Mouse (Mus musculus): ENCODE measurements around the gene Aida. TPM values are rescaled to one million over a fixed set of nuclear protein-coding genes. Genes with fewer than 3 reads are reported as not detected.
"Not testable (repeated sequence)": the region's sequence is repeated elsewhere in the genome, so short reads cannot be mapped to it uniquely, and the experiment has no call there.

Gene Aida
- polyA plus RNA-seq, 1 experiment from 2014 or later: 41.1 TPM

DNA sequence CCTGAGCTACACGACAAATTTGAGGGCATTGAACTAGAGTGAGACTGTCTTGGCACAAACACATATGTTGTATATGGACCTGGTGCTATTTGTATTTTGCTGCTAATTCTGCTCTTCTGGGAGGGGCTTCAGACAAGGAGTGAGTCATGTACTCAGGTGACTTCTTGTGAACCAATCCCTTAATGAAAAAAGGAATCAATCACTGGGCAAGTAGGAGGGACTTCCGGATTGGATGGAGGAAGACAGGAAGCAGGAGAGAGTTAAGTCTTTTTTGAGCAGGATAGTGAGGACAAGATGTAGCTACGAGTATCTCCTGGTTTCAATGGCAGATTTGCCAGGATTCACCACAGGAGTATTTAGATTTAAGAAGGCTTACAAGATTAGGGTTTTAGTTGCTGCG lies 6.8 kb upstream of the Aida start:
- DNase-seq (ENCODE audit: low spot score): no peak
- Histone ChIP-seq H3K4me3 (no peak overlapping the region), H3K27ac (no peak overlapping the region), H3K9me3 (no peaks in the 10 kb centered on the region), H3K36me3 (peaks cover 92% of the 10 kb centered on the region), H3K27me3 (ENCODE audit: insufficient read depth, poor library complexity, severe bottlenecking) (no peaks in the 10 kb centered on the region), H3K4me1 (no peaks in the 10 kb centered on the region)
- WGBS: 92% methylated on average over 4 of the region's 4 CpGs

DNA sequence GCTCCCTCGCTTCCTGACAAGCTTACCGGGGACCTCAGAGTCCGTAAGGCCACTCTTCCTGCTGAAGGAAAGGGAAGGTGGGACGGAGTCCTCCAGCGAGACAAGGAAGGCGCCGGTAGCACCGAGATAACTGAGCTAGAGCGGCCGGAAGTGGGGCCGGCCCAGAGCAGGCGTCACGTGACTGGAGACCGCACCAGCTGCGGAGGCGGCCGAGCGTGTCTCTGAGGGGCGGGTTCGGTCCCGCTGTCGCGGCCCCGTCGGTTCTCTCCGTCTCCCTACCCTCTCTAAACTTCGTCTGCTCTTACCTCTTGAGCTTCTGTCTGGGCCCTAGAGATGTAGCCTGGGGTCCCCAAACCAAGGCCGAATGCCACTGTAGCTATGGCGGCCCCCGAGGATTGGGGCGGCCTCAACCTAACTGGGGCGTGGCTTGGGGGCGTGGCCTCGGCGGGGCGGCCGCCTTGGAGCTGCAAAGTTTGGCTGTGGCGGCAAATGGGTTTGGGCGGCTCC lies 540 bp downstream of the Aida start, which contains the start of gene Brox:
Gene Brox, minus strand, starts transcription at position 393 of the 507 bp plus-strand sequence.
- peak within 1 kb of the TSS; percentile 66 for H3K4me3 ChIP-seq
- peaks cover 22% of the 10 kb centered on the region for H3K36me3 ChIP-seq
- no peaks in the 10 kb centered on the region for H3K4me1 ChIP-seq
- H3K27ac ChIP-seq: peak within 1 kb of the TSS; percentile 85
- peak; percentile 95 for DNase-seq (ENCODE audit: low spot score)
- under 1% methylated on average over 39 of the region's 39 CpGs for WGBS
- H3K27me3 ChIP-seq (ENCODE audit: insufficient read depth, poor library complexity, severe bottlenecking): no peaks in the 10 kb centered on the region
- no peaks in the 10 kb centered on the region for H3K9me3 ChIP-seq

DNA sequence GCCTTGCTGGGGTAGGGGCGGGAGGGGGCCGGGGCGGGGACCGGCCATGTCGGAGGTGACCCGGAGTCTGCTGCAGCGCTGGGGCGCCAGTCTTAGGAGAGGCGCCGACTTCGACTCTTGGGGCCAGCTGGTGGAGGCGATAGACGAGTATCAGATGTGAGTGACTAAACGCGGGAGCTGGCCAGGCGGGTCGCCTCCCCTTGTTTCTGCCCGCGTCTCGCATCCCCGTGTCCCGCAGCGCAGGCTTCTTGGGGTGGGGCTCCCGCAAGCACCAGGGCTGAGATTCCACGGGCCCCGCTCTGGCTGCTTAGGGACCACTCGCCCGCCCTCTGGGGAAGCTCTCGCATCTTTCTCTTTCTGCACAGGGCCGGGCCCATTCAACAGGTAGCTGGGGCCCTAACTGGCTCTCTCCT lies 1.1 kb downstream of the Aida start:
- WGBS: under 1% methylated on average over 30 of the region's 30 CpGs
- DNase-seq (ENCODE audit: low spot score): peak; percentile 88
- Histone ChIP-seq H3K4me1 (no peaks in the 10 kb centered on the region), H3K4me3 (peak overlapping the region; percentile 66), H3K27me3 (ENCODE audit: insufficient read depth, poor library complexity, severe bottlenecking) (no peaks in the 10 kb centered on the region), H3K36me3 (peaks cover 16% of the 10 kb centered on the region), H3K27ac (peak overlapping the region; percentile 85), H3K9me3 (no peaks in the 10 kb centered on the region)

DNA sequence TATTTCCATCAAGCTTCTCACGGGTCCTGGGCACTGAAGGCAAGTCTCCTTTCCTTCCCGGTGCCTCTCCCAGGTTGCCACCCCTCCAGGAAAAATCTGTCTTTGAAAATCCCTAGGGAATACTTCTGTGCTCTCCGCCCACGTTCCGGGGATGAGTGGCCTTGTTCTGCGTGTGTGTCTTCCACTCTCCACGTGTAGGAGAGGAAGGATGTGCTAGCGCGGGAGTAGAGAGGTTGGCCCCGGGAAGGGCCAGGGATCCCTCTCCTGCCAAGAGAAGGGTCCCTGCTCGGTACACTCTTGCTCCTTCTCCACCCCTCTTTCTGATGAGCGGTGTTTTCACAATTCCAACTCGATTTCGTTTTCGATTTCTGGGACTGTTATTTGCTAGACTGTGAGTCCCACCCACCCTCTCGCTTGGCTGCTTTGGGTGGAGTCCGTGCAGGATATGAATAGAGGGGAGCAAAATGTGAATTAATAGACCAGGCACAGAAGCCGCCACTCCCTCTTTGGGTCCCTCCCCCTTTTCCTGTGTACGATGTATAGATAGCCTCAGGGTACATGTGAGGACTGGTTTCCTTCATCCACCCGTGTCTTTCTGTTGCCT lies 1.6 kb downstream of the Aida start:
- Histone ChIP-seq H3K27ac (peak overlapping the region; percentile 85), H3K36me3 (peaks cover 11% of the 10 kb centered on the region), H3K27me3 (ENCODE audit: insufficient read depth, poor library complexity, severe bottlenecking) (no peaks in the 10 kb centered on the region), H3K9me3 (no peaks in the 10 kb centered on the region), H3K4me3 (peak overlapping the region; percentile 66), H3K4me1 (no peaks in the 10 kb centered on the region)
- peak; percentile 80 for DNase-seq (ENCODE audit: low spot score)
- WGBS: under 1% methylated on average over 20 of the region's 20 CpGs

DNA sequence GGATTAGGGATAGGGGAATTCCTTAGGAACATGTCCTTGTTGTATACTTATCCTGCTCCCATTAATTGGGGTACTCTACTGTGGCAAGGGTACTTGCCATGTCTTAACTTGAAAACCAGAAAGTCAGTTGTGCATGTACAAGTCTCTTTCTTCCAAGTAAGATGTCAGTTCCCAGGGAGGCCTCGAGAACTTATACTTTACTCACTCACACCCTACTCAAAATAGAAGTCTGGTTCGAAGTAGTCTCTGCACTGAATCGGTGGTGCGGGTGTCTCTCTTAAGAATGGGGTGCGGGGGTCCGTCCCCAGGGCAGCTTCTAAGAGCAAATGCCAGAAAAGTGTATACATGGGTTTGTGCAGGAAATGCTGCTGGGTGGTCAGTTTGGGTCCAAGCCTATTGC lies 2.8 kb downstream of the Aida start:
- no peaks in the 10 kb centered on the region for H3K4me1 ChIP-seq
- no peak overlapping the region for H3K4me3 ChIP-seq
- no peaks in the 10 kb centered on the region for H3K36me3 ChIP-seq
- no peaks in the 10 kb centered on the region for H3K9me3 ChIP-seq
- WGBS: 86% methylated on average over 6 of the region's 6 CpGs
- H3K27me3 ChIP-seq (ENCODE audit: insufficient read depth, poor library complexity, severe bottlenecking): no peaks in the 10 kb centered on the region
- H3K27ac ChIP-seq: no peak overlapping the region
- peak; percentile 100 for DNase-seq (ENCODE audit: low spot score)

DNA sequence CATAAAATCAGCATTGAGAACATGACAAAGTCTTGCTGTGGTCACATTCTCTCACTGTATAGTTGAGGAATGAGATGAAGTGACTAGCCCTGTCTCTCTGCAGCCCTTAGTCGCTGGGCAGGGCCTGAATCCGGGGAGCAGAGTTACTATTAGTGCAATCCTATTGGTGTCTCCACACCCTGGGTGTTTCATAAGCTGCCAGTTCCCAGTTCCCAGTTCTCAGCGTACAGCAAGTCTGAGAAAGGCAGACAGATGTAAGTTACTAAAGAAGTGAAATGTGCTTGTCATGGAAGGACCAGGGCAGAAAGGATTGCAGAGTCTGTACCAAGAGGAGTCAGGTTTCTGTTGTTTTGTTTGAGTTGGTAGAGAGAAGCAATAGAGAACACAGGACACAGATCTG lies 11.2 kb downstream of the Aida start:
- Histone ChIP-seq H3K36me3 (peaks cover 16% of the 10 kb centered on the region; the same call in 1 of the 2 replicates), H3K9me3 (no peaks in the 10 kb centered on the region)
- 80% methylated on average over 3 of the region's 3 CpGs for WGBS

DNA sequence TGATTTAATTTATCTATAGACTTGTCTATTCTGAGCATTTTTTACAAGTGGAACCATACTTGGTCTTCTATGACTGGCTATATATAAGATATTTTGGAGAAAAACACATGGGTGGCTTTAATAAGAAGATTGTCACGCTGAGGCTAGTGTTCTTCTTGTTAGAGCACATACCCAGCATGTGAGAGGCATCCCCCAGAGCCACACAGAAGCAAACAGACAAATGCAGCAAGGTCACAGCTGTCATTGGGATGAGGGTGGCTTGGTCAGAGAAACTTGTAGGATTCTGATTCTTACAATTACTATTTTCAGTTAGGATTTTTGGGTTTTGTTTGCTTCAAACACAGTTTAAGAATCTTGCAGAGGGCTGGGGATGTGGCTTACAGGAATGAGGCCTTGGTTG lies 12.1 kb downstream of the Aida start:
- DNase-seq (ENCODE audit: low spot score): no peak
- H3K9me3 ChIP-seq: no peaks in the 10 kb centered on the region
- WGBS: 91% methylated on average over 1 of the region's 1 CpGs
- no peaks in the 10 kb centered on the region for H3K27me3 ChIP-seq (ENCODE audit: insufficient read depth, poor library complexity, severe bottlenecking)
- H3K4me3 ChIP-seq: no peak overlapping the region
- H3K36me3 ChIP-seq: peaks cover 25% of the 10 kb centered on the region; the same call in 1 of the 2 replicates
- no peak overlapping the region for H3K27ac ChIP-seq
- H3K4me1 ChIP-seq: no peaks in the 10 kb centered on the region

More for the DNA sequence above, 11.2 kb downstream of the Aida start:
- H3K27ac ChIP-seq: no peak overlapping the region
- no peaks in the 10 kb centered on the region for H3K4me1 ChIP-seq
- H3K4me3 ChIP-seq: no peak overlapping the region
- no peaks in the 10 kb centered on the region for H3K27me3 ChIP-seq (ENCODE audit: insufficient read depth, poor library complexity, severe bottlenecking)
- no peak for DNase-seq (ENCODE audit: low spot score)

DNA sequence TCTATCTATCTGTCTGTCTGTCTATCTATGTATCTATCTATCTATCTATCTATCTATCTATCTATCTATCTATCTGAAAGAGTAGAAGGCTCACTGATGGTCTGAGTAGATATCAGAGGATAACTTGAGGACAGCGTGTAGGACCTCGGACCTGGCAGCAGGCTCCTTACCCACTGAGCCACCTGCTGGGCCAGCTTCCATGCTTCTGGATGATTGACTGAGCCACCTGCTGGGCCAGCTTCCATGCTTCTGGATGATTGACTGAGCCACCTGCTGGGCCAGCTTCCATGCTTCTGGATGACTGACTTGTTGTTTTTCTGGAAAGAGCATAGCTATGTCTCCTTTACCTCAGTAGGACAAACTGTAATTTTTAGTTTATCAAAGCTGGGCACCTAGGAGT lies 13.2 kb downstream of the Aida start:
- not testable (repeated sequence) for H3K27me3 ChIP-seq (ENCODE audit: insufficient read depth, poor library complexity, severe bottlenecking); H3K4me3 ChIP-seq; DNase-seq (ENCODE audit: low spot score); H3K9me3 ChIP-seq; H3K27ac ChIP-seq; H3K4me1 ChIP-seq
- 84% methylated on average over 2 of the region's 2 CpGs for WGBS
- peaks cover 36% of the 10 kb centered on the region for H3K36me3 ChIP-seq

DNA sequence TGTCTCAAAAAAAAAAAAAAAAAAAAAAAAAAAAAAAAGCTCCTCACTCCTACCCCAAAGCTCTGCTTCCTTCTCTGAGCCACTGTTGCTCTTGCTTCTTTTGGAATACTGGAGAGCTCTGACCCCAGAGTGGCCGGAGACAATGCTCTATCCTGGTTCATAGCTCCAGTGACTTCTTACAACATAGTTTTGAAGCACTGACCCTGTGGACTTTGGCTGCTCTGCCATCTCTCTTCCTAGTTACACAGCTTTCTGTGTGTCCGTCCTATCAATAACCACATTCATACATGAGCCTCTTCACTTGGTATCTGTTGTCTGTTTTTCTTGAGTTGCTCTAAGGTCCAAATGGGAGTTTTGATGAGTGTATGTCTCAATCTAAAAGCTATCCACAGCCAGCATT lies 15.7 kb downstream of the Aida start:
- no peak for DNase-seq (ENCODE audit: low spot score)
- Histone ChIP-seq H3K27ac (no peak overlapping the region), H3K4me3 (no peak overlapping the region), H3K4me1 (no peaks in the 10 kb centered on the region), H3K36me3 (peaks cover 56% of the 10 kb centered on the region), H3K9me3 (no peaks in the 10 kb centered on the region), H3K27me3 (ENCODE audit: insufficient read depth, poor library complexity, severe bottlenecking) (no peaks in the 10 kb centered on the region)
- 89% methylated on average over 2 of the region's 2 CpGs for WGBS

DNA sequence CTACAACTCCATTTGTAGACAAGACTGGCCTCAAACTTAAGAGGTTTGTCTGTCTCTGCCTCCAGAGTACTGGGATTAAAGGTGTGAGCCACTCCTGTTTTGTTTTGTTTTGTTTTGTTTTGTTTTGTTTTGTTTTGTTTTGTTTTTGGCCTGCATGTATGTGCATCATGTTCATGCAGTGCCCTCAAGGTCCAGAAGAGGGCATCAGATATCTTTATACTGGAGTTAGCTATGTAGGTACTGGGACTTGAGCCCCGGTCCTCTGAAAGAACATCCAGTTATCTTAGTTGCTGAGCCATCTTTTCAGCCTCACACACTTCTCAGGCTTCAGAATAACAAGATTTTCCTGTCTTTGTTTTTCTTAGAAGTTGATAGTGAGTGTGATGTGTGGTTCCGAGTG lies 19.4 kb downstream of the Aida start:
- Histone ChIP-seq H3K27me3 (ENCODE audit: insufficient read depth, poor library complexity, severe bottlenecking) (no peaks in the 10 kb centered on the region), H3K4me1 (no peaks in the 10 kb centered on the region), H3K4me3 (no peak overlapping the region), H3K36me3 (peaks cover 77% of the 10 kb centered on the region), H3K9me3 (no peaks in the 10 kb centered on the region), H3K27ac (no peak overlapping the region)
- no peak for DNase-seq (ENCODE audit: low spot score)
- 85% methylated on average over 2 of the region's 2 CpGs for WGBS

DNA sequence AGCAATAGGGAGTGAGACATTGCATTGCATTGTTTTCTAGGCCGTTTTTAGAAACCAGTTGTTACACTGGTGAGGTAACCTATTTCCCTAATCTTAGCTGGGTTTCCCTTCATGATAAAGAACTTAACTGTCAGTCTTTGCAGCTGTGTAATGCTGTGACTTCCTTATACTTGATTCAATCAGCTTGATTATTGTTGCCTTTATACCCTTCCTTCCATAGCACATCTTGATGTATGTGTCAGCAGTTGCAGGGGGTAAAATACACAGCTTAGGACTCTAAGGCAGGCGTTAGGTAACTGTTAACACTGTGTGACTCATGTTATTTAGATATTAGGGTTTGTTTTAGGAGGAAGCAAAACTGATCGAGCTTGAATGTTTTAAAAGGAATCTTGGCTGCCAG lies 24.3 kb downstream of the Aida start:
- no peaks in the 10 kb centered on the region for H3K4me1 ChIP-seq
- peaks cover 82% of the 10 kb centered on the region for H3K36me3 ChIP-seq
- no peak overlapping the region for H3K4me3 ChIP-seq
- H3K27me3 ChIP-seq (ENCODE audit: insufficient read depth, poor library complexity, severe bottlenecking): no peaks in the 10 kb centered on the region
- H3K27ac ChIP-seq: no peak overlapping the region
- no peaks in the 10 kb centered on the region for H3K9me3 ChIP-seq
- 67% methylated on average over 3 of the region's 3 CpGs for WGBS
- no peak for DNase-seq (ENCODE audit: low spot score)

DNA sequence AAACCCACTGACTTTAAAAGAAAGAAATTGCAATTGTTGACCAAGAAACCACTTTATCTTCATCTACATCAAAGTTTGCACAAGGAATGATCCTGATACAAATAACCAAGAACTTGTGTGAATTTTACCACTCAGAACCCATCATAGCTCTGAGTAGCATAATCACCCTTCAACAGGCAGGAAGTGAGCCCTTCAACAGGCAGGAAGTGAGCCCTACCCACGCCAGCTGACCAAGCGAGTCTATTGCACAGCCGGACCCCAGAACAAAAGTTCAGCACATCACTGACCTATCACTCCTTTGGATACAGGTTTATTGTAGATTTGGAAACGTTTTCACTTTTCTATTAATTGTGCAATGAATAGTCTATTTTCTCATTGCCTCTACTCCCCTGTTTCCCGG lies 26.1 kb downstream of the Aida start:
- H3K4me1 ChIP-seq: not testable (repeated sequence)
- WGBS: 81% methylated on average over 5 of the region's 5 CpGs
- H3K36me3 ChIP-seq: peaks cover 83% of the 10 kb centered on the region

DNA sequence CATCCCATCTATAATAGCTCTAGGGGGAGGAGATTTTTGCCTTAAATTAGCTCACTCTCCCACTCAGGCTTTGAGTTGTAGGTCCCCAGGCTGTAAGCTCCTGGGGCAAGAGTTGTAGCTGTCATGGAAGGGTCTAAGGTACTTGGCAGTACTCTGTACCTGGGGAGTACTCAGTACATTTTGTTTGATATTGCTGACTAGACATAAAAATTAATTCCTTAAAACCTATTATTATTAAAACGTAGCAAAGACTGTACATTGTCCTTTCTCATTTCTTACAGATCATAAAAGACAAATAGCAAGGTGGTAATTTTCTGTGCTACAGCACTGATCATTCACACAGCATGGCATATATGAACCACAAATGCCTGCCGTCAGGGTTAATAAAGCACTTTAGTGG lies 27.5 kb downstream of the Aida start:
- no peak for DNase-seq (ENCODE audit: low spot score)
- H3K4me3 ChIP-seq: no peak overlapping the region
- WGBS: 95% methylated on average over 2 of the region's 2 CpGs
- H3K27ac ChIP-seq: no peak overlapping the region
- no peaks in the 10 kb centered on the region for H3K4me1 ChIP-seq
- H3K27me3 ChIP-seq (ENCODE audit: insufficient read depth, poor library complexity, severe bottlenecking): no peaks in the 10 kb centered on the region
- peaks cover 86% of the 10 kb centered on the region for H3K36me3 ChIP-seq
- no peaks in the 10 kb centered on the region for H3K9me3 ChIP-seq

More for the DNA sequence above, 26.1 kb downstream of the Aida start:
- not testable (repeated sequence) for H3K4me3 ChIP-seq; DNase-seq (ENCODE audit: low spot score); H3K27me3 ChIP-seq (ENCODE audit: insufficient read depth, poor library complexity, severe bottlenecking); H3K27ac ChIP-seq; H3K9me3 ChIP-seq

DNA sequence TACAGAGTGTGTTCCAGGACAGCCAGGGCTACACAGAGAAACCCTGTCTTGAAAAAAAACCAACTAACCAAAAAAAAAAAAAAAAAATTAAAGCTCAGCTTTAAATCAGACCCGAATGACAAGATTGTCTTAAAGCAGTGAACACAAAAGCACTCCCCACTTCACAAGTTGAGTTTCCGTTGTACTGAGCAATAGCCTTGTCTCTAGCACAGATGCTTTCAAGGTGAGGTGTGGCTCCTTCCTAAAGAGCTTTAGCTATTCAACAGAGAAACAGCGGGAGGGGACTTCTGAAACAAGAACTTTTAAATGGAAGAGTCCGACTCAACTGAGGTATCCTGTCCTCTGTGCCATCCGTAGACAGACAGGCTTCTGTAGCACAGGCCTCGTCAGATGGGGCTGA lies 28.0 kb downstream of the Aida start:
- H3K27ac ChIP-seq: no peak overlapping the region
- H3K4me1 ChIP-seq: no peaks in the 10 kb centered on the region
- H3K9me3 ChIP-seq: no peaks in the 10 kb centered on the region
- peaks cover 86% of the 10 kb centered on the region for H3K36me3 ChIP-seq
- H3K4me3 ChIP-seq: no peak overlapping the region
- H3K27me3 ChIP-seq (ENCODE audit: insufficient read depth, poor library complexity, severe bottlenecking): no peaks in the 10 kb centered on the region
- 95% methylated on average over 6 of the region's 6 CpGs for WGBS
- no peak for DNase-seq (ENCODE audit: low spot score)
